Mouse (Mus musculus) cerebellum, adult 2 months (tissue): ENCODE results near the gene Acr. TPM values are rescaled to one million over a fixed set of nuclear protein-coding genes. Genes with fewer than 3 reads are reported as not detected.
A peak's percentile ranks its signal among the peaks of the same experiment; 100 is the strongest.

Source experiments
- DNase-seq, 2 experiments: peaks; one replicate each; pipeline ENCODE4 v3.0.0; 2021
- H3K27ac ChIP-seq: fragments of 200-500 bp; 2 replicates; pipeline ENCODE4 v1.5.1; 2012; ENCODE audit warnings: low read length, control low read depth, inconsistent platforms; ENCODE audit not compliant: insufficient read depth
- H3K27me3 ChIP-seq: fragments of 200-500 bp; 2 replicates; pipeline ENCODE4 v1.6.1; 2012; ENCODE audit warnings: inconsistent platforms, mild to moderate bottlenecking, low read length, moderate library complexity; ENCODE audit not compliant: control insufficient read depth, insufficient read depth
- H3K4me1 ChIP-seq: fragments of 200-500 bp; 2 replicates; pipeline ENCODE4 v1.6.1; 2011; ENCODE audit warnings: low read length; ENCODE audit not compliant: control insufficient read depth, insufficient read depth
- H3K4me3 ChIP-seq: fragments of 200-500 bp; replicated peaks from 2 replicates; pipeline ENCODE3; 2011; ENCODE audit warnings: mild to moderate bottlenecking, low read depth, low read length, control low read depth; ENCODE audit not compliant: insufficient read depth
- CTCF ChIP-seq: fragments of 200-500 bp; IDR thresholded peaks from 2 replicates; pipeline ENCODE4 v1.5.1; 2011; ENCODE audit warnings: low read depth, mild to moderate bottlenecking, control low read depth, low read length, moderate library complexity, borderline replicate concordance; ENCODE audit not compliant: insufficient read depth
- POLR2A ChIP-seq: fragments of 200-500 bp; IDR thresholded peaks from 2 replicates; pipeline ENCODE4 v1.6.1; 2011; ENCODE audit warnings: low read length, control low read depth, borderline replicate concordance; ENCODE audit not compliant: insufficient read depth
- WGBS: fragments of 180-500 bp; shearing (Covaris S2); methylation state at CpG from one replicate; pipeline ENCODE4 v1.1.7; 2018; 5-methylcytosine and 5-hydroxymethylcytosine counted together
- polyA plus RNA-seq: library from polyadenylated mRNA; depleted of rRNA; stranded (reverse); fragments of >200 nt; gene quantifications from 2 replicates; pipeline ENCODE4 v1.2.3, GENCODE M21; 2012

Acr gene
- polyA plus RNA-seq, 1 experiment = 2.4 TPM

- WGBS = 26% methylated on average over 7 of the region's 7 CpGs
- TF ChIP-seq POLR2A (no peak), CTCF (no peak)
- peak in 1 of 2 experiments; percentile 47 for DNase-seq
- H3K27me3 ChIP-seq = no peaks in the 10 kb centered on the region
- peak overlapping the region; percentile 66 for H3K4me3 ChIP-seq
- peak overlapping the region; percentile 79 for H3K27ac ChIP-seq
- peaks cover 56% of the 10 kb centered on the region for H3K4me1 ChIP-seq
Measured at GRCm38 (mm10) chr15:89525896-89526295, 42.2 kb upstream of the Acr start.

GRCm38 (mm10) chr15:89526776-89527325 is 41.3 kb upstream of the Acr start:
- Histone ChIP-seq H3K4me3 (no peak overlapping the region), H3K27ac (peak overlapping the region; percentile 33; the same call in 1 of the 2 replicates), H3K27me3 (no peaks in the 10 kb centered on the region), H3K4me1 (peaks cover 56% of the 10 kb centered on the region)
- DNase-seq = peak; percentile 39 to 44
- TF ChIP-seq CTCF = no peak
- no peak for TF ChIP-seq POLR2A
- WGBS = 51% methylated on average over 19 of the region's 19 CpGs

- Histone ChIP-seq H3K27me3 (no peaks in the 10 kb centered on the region), H3K27ac (peak overlapping the region; percentile 76), H3K4me3 (no peak overlapping the region), H3K4me1 (peaks cover 57% of the 10 kb centered on the region)
- TF ChIP-seq CTCF (no peak), POLR2A (no peak)
- peak in 1 of 2 experiments; percentile 29 for DNase-seq
- WGBS = 35% methylated on average over 7 of the region's 7 CpGs
Measured at GRCm38 (mm10) chr15:89527466-89527865, 40.7 kb upstream of the Acr start.

- Histone ChIP-seq H3K4me1 (peaks cover 62% of the 10 kb centered on the region), H3K4me3 (no peak overlapping the region), H3K27me3 (no peaks in the 10 kb centered on the region), H3K27ac (peak overlapping the region; percentile 76; the same call in 1 of the 2 replicates)
- WGBS = 73% methylated on average over 18 of the region's 18 CpGs
- peak in 1 of 2 experiments; percentile 31 for DNase-seq
- TF ChIP-seq CTCF = no peak
- no peak for TF ChIP-seq POLR2A
Measured at GRCm38 (mm10) chr15:89528201-89528850, 39.8 kb upstream of the Acr start.

GRCm38 (mm10) chr15:89528923-89529322 is 39.2 kb upstream of the Acr start:
- Histone ChIP-seq H3K27me3 (no peaks in the 10 kb centered on the region), H3K27ac (no peak overlapping the region), H3K4me1 (peaks cover 68% of the 10 kb centered on the region), H3K4me3 (no peak overlapping the region)
- whole genome bisulfite sequencing = 91% methylated on average over 10 of the region's 10 CpGs
- TF ChIP-seq POLR2A (no peak), CTCF (no peak)
- peak in 1 of 2 experiments; percentile 33 for DNase-seq

GRCm38 (mm10) chr15:89530336-89530735 is 37.8 kb upstream of the Acr start:
- no peak overlapping the region for H3K27ac ChIP-seq
- no peak overlapping the region for H3K4me3 ChIP-seq
- H3K4me1 ChIP-seq = peaks cover 70% of the 10 kb centered on the region
- H3K27me3 ChIP-seq = no peaks in the 10 kb centered on the region
- no peak for TF ChIP-seq POLR2A
- peak; percentile 87 for TF ChIP-seq CTCF
- 6% methylated on average over 4 of the region's 4 CpGs for WGBS
- DNase-seq = peak; percentile 69 to 87

- TF ChIP-seq CTCF (no peak), POLR2A (no peak)
- H3K27me3 ChIP-seq = no peaks in the 10 kb centered on the region
- peaks cover 68% of the 10 kb centered on the region for H3K4me1 ChIP-seq
- H3K27ac ChIP-seq = no peak overlapping the region
- H3K4me3 ChIP-seq = no peak overlapping the region
- peak in 1 of 2 experiments; percentile 34 for DNase-seq
- 36% methylated on average over 5 of the region's 5 CpGs for WGBS
Measured at GRCm38 (mm10) chr15:89531399-89531798, 36.7 kb upstream of the Acr start.
